Mouse (Mus musculus): ENCODE measurements at regions not wholly inside any gene's neighbourhood (a gene's known extent, or its start where the extent isn't known, plus 50 kb on each side); places are given as distances from the start of the nearest gene placed in this dataset.

DNA sequence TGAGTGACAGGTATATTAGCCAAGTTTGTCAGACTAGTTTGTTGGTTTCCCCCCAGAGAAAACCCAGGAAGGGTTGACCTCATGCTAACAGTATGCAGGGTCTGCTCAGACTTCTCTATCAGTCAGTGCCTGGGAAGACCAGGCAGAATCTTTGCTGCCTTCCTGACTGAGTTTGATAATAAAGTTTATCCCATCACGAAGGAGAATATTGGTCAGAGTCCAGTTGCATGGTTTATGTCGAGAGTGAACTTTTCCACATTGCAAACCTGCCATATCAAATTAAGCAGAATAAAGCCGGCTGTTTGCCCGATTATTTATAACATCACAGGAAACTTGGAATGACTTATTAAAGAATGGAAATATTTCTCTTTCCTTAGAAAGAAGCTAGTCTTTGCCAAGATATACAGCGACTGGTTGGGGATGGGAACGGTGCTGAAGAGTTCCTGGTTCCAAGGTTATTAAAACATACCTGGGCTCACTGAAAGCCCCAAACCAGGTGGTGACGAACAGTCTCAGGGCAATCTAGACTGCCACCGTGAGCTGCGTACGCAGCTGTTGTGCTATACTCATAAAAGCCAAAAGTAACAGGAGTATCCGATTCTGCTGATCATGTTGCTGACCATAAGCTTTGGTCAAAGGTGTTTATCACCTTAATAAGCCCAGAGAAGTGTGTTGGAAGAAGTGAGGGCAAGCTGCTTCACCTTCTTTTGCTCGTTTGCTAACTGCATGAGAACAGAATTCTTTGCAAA is 1536.7 kb upstream of the Flrt2 start:
- DNase-seq (ENCODE audit: low read depth, low spot score), result no peak

DNA sequence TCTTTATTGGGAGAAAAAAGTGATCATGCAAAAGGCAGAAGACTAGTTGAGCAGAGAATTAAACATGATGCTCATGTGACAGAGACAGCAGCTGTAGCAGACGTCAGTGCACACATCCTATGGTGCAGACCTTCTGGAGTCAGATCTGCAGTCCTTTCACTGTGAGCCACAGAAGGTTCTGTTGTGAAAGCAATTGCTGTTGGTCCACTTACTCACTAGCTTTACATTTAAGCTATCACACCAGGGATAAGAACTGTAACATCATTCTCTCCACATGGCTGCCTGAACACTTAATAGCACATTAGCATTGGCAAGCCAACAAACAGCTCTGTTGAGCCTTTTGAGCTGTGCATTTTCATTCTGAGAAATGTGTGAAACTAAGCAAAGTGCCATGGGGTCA is 1509.7 kb upstream of the Flrt2 start:
- DNase-seq (ENCODE audit: low read depth, low spot score), result no peak

DNA sequence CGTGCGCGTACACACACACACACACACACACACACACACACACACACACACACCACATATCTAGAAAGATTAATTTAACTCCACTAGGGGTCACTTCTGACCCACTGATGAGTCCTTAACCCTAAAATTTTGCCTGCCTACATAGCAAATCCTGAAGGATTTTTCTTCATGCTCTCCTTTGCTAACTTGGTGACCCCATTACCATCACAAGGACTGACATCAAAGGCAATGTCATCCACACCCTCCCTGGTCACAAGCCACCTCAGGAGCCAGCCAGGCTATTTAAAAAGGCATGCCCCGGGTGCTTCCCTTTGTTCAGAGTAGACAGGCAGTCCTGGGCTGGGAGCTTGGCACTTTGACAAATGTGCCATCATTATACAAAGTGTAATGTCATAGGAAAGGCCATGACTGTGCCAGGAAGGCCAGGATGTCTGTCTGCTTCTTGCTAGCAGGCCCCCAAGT is 1501.4 kb upstream of the Flrt2 start:
- no peak for DNase-seq (ENCODE audit: low read depth, low spot score)

DNA sequence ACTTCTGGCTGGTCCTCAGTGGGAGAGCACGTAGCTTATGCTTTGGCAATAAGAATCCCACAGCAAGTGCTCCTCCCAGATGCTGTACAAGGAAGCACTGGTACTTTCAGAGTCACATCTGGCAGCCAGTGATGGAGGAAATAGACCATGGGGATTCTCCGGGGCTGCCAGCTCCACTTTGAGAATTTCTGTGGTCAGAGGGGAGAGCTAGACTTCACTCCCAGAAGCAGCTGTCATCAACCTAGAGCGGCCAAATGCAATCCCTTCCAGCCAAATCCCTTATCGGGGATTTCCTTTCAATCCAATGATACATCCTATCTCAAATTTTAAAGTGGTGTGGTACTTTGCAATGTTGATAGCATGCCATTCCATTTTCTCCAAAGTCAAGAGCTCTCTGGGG is 1474.1 kb upstream of the Flrt2 start:
- no peak for DNase-seq (ENCODE audit: low read depth, low spot score)

DNA sequence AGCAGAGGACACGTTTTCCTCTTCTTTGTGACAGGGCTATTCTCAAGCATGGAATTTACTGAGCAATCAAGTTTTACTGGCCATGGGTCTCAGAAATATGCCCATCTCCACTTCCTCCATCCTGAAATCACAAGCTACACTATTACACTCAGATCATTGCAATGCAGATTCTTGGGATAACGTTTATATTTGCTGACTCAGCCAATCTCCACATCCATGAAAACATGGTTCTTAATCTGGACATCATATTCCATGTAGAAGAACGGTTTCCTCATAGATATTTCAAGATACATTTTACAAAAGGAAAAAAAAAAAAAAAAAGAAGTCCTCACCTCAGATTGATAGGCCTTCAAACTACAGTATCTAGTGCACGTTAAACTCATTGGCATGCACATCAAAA is 1462.1 kb upstream of the Flrt2 start:
- DNase-seq (ENCODE audit: low read depth, low spot score), result no peak

DNA sequence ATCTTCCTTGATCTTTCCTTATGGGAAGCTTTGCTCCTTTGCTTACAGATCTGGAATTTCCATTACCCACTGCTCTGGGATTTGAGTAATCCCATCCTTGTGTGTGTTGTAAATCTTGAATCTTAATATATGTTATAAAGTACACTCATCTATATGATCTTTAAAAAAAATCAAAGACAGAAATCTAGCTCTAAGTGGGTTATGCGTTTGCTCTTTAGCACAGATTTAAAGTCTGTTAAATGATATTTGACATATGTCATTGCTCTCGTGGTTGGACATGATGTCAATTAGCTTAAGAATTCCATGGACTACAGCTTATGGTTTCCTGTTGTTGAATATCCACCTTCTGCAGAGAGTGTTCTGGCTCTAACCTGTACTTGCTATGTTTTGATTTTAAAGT is 1446.7 kb upstream of the Flrt2 start:
- no peak for DNase-seq (ENCODE audit: low read depth, low spot score)

DNA sequence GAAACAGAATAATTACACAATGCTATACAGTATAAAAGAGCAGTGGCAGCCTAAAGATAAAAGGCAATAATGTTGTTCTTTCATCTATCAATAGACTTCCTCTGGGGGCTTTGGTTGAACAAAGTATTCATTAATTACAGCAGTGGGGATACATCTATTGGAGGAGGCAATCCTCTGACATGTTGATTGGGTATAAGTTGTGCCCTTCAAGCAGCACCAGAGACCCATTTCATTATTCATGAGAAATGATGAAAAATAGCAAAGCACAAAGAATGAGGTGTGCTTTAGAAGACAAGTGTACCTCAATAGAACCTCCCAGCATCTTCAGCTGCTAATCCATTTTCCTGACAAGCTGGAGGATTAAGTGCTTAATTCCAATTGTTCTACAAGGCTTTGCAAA is 1444.7 kb upstream of the Flrt2 start:
- no peak for DNase-seq (ENCODE audit: low read depth, low spot score)

DNA sequence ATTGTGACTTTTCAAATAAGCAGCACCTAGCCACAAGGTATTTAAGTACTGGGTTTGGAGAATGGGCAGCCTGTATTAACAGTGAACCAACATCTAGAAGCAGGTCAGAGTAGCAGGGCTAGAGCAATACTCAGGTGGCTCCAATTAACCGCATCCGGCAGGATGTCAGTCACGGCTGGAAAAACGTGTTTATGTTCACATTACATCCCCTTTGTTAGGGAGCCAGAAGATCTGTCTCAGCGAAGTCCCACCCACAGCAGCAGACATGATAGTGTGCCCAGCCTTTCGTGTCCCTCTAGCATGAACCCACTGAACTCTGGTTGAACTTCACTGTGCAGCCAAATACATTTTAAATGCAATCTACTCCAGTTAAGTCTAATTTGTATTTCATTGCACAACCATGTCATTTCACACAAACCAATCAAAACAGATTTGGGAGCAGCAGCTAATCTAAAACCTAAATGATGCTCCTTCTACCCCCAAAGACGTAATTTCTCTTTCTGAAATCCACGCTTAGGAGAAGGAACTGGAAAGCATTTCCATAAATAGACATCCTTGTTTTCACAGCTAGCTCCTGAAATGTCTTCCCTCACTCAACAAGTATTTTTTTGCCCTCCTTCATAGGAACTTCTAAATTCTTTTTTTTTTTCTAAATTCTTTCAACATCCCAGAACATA is 1438.9 kb upstream of the Flrt2 start:
- no peak for DNase-seq (ENCODE audit: low read depth, low spot score)

DNA sequence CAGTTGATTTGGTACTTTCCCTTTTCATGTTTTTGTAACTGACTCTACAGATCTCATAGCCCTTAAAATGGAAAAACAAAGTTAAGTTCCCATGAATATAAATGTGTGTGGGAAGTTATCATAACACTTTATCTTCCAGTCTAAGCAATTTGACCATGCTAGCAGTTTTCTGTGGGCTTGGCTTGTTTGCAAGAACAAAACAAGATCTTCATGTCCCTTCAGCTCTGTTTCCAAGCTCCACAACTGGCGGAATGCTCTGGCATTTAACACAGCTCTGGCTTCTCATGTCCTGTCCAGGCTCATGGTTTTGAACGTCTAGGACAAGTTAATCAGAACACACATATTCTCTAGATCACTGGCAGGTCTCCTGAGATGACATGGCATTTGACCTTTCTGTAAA is 1411.1 kb upstream of the Flrt2 start:
- no peak for DNase-seq (ENCODE audit: low read depth, low spot score)

DNA sequence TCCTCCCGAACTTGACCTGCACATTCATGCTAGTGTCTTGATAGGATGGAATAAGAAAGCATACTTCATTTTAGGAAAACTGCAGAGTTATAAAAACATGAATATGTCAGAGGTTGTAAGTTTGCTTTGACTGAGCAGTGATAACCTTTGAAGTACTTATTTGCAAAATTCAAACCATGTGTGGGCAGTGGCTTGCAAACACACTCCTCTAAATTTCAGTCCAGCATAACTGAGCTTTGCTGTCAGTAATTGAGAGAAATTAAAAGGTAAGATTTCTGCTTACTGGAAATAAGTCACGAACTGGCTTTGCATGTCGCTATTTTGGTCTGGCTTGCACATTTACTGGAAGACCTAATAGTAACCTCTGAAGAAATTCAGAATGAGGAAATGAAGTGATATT is 1409.1 kb upstream of the Flrt2 start:
- DNase-seq (ENCODE audit: low read depth, low spot score), result no peak

DNA sequence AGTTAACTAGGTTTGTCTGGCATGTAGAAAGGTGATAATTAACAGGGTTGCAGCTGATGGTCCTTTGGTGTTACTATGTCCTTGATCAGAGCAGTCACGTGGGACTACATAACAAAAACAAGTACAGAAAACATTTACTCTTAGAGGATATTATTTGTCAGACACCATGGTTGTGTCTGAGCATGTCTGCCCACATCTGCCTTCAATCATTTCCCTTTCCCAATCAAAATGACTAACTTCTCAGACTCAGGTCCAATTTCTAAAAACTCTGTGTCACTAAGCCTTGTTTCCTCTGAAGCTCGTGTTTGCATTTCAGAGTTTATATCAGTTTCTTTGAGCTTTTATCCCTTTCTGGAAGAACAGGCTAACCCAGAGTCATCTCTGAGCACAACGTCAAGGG is 1408.5 kb upstream of the Flrt2 start:
- no peak for DNase-seq (ENCODE audit: low read depth, low spot score)

DNA sequence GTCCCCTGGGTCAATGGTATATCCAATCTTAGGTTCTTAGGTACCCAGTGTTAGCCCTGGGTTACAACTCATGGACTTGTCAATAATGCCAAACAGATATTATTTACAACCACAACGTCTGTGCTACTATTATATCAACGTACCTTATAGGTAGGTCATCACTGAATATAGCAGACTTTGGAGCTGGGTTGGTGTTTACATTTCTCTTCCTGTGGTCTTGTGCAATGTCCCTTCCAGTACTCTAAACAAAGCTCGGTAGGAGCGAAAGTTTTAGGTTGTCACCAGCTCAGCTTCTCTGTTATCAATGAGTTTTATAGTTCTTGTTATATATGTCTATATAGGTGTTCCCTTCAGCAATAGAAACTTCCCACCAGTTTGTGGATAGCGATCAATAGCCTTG is 1394.2 kb upstream of the Flrt2 start:
- DNase-seq (ENCODE audit: low read depth, low spot score), result no peak

DNA sequence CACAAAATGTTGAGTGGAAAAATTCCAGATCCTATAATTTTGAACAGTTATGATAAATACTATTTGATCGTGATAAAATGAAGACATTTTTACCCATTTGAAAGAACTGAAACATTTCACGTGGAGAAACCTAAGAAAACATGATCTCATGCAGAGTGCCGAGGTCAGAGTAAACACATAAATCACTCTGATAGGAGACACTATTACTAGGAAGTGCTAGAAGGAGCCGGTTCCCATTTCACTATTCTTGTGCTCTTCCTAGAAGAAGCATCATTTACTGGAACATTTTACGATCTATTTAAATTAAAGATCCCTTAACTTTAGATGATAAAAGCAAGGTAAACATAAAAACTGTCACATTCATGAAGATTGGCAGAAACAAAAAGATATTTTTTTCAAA is 1359.7 kb upstream of the Flrt2 start:
- no peak for DNase-seq (ENCODE audit: low read depth, low spot score)

DNA sequence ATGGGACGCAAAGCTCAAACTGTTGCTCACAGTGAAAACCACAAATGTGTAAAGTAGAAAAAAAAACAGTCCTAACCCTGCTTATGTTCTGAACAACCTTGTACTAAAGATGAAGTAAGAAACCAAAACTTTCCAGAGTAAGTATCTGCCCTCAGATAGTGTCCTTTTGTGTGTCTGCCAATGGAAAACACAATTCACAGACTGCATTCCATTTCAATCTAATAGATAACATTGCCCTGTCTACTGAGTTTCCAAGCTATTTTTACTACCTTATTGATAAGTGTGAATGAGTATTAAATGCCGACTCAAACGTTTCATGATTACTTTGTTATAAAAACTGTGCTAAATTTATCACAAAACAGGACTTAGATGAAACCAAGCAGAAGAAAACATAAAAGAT is 1357.4 kb upstream of the Flrt2 start:
- no peak for DNase-seq (ENCODE audit: low read depth, low spot score)

DNA sequence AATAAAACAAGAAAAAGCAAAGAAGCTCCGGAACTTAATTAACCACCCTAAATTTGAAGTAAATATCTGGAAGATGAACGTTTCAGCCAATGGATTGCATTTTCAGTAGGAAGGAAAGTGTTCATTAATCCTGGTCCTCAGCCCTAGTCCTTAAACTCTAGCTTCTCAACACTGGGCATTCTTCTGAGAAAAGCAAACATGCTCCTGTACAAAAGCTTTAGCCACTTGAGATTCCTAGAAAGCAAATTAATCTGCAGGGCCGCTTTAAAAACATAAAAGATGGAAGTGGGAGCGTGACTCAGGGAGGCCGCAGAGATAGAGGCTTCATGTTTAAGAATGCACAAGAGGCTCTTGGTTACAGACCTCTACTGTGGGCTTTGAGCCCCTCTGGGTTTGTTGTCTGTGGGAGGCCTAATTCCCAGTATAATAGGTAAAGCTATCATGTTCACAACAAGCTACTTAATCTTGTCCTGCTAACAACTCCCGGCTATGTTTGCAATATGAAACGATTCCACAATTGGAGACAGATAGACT is 1342.3 kb upstream of the Flrt2 start:
- no peak for DNase-seq (ENCODE audit: low read depth, low spot score)

DNA sequence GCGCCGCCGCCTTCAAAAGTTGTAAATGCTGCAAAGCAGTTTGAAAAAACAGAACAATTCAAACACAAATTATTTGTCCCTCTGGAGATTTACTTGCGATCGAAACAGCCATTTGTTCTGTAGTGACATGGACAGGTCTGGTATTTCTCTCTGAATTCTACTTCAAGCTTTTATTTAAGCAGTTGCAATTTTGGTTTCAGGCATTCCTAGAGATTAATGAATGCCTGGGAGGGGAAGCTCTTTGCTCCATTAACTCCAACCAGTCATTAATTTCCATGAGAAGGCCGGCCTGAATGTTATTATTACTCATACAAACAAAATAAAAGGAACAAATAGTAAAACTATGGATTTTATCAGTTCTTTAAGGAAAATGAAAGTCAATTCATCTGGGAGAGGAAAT is 1327.8 kb upstream of the Flrt2 start:
- DNase-seq (ENCODE audit: low read depth, low spot score), result no peak

DNA sequence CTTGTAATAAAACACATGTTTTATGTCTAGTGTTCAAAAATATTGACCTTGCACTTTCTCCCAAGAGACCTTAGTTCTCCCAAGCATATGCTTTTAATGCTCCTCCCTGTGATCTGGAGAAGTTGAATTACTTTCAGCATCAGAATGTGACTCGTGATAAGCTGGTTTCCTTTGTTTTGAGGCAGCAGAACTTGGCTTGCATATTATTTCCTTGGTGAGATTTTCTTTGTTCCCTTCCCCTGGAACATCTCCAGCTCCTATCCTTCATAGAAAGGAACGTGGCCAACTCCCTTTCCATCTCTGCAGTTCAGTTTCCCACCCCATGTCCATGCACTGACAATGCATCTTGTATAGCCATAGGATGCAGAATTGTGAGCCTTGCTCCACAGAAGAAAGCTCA is 1292.0 kb upstream of the Flrt2 start:
- DNase-seq (ENCODE audit: low read depth, low spot score), result no peak

DNA sequence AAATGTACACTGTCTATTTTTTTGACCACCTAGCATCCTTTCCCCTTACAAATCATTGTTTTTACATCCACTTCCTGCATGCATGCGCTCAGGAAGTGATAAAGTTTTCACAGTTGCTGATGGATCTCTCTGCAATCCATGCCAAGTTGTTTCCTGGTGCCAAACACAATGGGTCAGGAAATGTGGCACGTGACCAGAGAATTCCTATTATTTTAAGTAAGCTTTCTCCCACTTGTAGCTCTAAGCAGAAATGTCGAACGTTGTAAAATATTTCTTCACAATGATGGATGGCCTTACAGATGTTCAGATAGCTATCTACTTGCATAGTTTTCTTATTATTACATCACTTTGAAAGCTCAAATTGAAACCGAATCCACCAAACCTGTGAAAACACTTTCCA is 1271.1 kb upstream of the Flrt2 start:
- DNase-seq (ENCODE audit: low read depth, low spot score), result no peak

DNA sequence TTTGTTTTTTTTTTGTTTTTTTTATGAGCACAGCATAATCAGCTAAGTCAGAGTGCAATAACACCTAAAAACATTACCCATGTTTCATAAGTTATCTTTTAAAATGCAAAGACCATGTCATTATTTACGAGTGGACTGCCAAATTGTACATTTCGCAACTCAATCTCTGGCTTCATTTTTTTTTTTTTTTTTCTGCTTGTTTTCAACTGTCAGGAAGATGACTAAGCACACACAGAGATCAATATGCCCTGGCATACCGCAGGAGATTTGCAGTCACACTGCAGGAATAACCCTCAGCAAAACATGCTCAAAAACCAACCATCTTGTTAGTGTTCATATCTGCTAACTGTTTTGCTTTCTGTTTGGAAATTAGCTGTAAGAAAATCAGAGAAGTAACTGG is 1270.3 kb upstream of the Flrt2 start:
- DNase-seq (ENCODE audit: low read depth, low spot score), result no peak

DNA sequence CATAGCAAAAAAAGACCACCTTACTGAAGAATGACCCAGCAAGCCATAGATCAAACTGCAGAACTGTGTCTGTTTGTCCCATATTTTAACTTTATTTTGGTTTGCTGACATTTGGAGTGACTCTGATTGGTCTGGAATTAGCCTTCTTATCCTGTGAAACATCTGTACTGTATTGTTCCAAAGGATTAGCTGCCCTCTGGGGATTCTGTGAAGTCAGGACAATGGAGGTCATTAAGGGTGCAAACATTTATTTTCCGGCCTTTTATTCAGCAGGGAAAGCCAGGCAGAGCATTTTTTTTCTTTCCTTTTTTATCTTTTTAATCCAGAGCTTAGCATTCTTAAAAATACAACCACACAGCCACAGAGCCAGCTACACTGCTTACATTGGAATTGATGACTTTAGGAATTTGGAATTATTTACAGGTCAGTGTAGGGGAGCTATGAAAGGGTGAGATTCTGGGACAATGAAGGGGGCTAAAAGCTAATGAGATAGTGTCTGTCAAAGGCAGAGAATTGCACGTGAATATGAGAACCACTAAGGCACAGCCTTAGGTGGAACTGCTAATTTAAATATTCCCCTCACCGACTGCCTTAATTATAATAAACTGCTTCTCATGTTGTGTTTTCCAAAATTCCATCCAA is 1267.6 kb upstream of the Flrt2 start:
- no peak for DNase-seq (ENCODE audit: low read depth, low spot score)

DNA sequence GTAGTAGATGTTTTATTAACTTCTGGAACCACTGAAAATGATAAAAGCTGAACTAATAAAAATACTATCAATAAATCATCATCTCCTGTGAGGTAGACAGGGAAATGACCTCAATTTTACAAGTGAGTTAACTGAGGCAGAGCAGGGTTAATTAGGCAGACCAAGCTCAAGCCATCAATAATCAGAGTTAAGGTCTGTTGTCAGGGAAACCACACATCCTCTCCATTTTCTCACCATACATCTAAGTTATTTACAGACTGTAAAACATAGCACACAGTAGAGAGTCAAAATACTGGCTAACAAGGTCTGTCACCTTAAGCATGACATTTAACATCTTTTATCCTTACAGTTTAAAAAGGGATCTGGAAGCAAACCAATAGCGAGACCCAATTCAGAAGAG is 1242.5 kb upstream of the Flrt2 start:
- DNase-seq (ENCODE audit: low read depth, low spot score), result no peak

DNA sequence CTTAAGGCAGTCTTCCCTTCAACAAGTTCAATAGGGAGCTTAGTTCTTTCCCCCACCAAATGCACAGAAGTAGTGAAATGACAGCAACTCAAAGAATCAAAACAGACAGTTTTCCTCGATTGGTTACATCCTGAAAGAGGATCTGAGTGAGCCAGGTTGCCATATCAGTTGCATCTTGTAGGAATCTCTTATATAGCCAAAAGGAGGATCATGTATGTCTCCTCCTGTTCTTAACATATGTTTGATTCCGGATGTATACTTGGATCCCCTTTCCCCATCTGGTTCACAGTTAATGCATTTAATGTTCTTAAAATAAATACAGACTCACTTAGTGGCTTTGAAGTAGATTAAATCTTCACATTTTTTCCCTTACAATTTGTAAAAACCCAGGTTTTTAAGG is 1224.0 kb upstream of the Flrt2 start:
- no peak for DNase-seq (ENCODE audit: low read depth, low spot score)

DNA sequence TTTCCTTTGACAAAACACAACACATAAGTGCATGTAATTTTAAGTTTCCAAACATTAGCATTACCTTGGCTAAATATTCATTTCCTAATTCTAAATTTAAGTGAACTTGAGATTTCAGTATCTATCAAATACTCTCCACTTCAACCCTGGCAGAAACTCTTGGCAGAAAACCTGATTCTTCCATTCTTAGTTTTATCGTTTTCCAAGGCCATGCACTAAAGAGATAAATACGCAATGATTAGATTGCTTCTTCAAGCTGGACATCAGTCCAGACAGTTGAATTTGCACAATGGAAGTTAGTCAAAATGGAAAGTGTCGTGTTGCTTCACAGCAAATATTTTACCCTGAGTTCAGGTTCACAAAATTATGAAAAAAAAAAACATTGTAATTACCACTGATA is 1223.4 kb upstream of the Flrt2 start:
- DNase-seq (ENCODE audit: low read depth, low spot score), result no peak

All from retina, postnatal 7 days (tissue).